Mouse (Mus musculus) layer of hippocampus, adult 9-10 months (tissue): Measurements from ENCODE around the gene Pigr.
A peak's percentile ranks its signal among the peaks of the same experiment; 100 is the strongest.

Experiments
- DNase-seq: peaks from one replicate; pipeline ENCODE4 v3.0.0; 2022; ENCODE audit warnings: low spot score

Pigr gene

DNA sequence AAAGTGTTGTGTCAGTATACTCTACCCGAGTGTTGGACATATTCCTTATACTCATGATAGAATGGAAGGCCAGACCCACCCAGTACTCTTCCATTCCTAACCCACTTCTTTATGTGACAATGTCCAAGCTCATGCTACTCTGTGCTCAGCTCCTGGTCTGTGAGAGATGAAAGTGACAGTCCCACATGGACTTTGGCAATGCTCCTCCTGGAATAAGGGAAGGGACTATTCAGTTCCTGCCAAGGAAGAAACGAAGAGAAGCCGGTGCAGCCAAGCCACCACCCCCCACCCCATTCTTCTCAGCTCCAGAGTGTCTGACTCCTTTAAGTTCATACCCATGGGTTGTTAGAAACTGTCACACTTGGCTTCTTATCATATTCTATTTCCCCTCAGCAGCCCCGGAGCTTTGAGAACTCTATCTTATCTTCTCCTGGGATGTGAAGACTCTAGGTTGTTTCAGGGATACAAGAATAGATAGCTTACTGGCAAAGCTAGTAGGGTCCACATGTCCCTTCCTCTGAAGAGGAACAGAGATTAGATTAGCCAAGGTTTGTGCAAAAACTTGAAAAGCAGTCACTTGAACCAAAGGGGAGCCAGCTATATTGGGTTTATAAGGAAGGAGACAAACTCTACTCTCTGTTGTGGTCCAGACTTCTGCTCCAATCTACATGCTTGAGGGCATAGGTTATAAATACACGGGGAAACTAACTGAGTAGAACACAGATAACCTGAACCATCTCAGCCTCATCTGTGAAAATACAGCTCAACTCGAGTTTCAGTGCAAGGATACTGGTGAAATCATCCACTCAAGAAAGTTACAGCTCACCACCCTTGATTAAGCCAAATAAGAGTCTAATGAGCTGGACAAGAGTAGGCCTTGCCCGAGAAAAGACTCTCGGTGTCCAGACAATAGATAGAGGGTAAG, 3.7 kb downstream of the Pigr start:
- no peak for DNase-seq

DNA sequence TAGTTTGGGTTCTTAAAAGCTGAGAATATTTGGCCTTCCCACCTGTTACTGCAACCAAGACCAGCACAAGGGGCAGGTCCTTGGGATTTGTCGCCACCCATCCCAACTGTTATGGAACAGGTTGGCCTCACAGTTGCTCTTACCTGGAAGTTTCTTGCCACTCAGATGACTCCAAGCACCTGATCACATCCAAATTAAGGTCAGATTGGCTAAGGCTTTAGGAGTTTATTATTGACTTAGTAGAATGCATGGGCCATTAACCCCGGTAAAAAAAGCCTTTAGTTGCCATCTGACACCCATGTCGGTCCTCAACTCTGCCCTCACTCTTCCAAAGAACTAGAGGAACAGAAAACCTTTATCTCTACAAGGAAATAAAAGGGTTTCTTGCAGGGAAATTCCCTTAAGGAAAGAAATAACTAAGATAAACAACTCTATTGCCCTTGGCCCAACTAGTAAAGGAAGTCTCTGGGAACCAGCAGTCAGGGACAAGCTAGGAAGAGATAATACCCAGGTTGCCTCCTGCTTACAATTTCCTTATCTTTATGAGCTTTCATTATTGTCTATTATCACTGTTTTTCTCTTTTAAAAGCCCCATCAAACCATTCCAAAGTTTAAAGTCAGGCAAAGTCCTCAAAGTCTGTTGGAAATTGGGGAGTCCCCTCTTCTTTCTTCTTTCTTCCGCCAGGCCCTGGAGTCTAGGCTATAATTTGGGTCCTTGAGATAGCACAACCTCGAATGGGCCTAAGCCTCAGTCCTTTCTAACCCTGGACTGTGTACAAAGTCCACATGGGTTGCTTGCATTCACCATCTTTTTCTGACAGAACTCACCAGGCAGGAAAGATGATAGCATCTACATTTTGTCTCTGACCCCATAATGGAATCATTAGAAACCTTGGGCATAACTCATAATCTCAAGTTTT, 6.0 kb downstream of the Pigr start:
- no peak for DNase-seq

- peak; percentile 11 for DNase-seq
Observed at GRCm38 (mm10) chr1:130835161-130835936, 8.9 kb downstream of the Pigr start.

DNA sequence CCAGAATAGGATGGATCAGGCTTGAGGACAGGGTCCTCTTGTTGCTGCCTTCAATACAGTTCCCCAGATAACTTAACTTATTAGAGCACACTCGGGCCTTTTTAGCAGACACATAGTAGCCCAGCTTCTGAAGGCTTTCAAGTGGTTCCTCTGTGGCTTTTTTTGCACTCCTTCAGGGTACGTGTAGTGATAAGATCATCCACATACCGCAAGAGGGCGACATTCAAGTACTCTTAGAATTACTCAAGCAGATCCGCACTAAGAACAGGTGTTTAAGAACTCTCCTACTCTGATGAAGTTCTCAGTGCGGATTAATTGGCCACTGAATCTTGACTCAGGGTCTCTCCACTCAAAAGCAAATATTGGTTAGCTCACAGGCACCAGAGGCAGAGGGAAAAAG, 11.8 kb downstream of the Pigr start:
- DNase-seq, result no peak

GRCm38 (mm10) chr1:130840599-130841379, 14.3 kb downstream of the Pigr start:
- DNase-seq, result no peak

DNA sequence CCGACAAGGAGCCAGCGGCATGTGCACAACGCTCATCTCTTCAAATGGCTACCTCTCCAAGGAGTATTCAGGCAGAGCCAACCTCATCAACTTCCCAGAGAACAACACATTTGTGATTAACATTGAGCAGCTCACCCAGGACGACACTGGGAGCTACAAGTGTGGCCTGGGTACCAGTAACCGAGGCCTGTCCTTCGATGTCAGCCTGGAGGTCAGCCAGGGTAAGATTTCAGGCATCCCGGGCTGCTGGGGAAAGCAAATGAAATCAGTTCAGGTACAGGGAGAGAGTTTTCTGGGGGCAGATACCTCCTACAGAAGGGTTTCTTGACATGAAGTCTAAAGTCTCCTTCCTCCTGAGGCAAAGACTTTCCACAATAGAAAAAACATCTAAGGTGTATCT, 15.1 kb downstream of the Pigr start:
- DNase-seq, result no peak

- no peak for DNase-seq
Observed at GRCm38 (mm10) chr1:130844516-130844915, 18.0 kb downstream of the Pigr start.

DNA sequence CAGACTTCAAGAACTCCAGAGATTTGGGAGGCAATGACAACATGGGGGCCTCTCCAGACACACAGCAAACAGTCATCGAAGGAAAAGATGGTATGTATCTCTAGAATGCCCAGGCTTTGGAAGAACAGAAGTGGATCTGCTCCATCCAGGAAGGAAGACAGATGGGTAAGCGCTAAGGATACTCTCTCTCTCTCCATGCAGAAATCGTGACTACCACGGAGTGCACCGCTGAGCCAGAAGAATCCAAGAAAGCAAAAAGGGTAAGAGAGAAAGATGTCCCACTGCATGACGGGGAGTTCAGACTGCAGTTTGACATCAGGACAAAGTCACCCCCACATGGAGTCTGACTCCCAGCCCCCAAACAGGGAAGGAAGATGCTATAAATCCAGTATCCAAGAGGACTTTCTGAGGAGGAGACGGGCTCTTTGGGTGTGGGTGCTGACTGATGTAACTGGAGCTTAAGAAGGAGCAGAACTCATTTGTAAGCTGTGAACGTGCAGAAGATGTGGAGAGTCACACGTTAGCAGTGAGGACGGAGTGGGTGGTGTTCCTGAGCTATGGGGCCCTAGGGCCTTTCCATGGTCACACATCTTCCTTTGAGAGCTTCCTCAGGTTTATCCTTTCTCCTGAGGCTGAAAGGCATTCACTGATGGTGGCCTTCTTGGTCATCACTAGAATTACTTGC, 23.2 kb downstream of the Pigr start:
- DNase-seq, result no peak

- no peak for DNase-seq
Observed at GRCm38 (mm10) chr1:130850405-130850804, 23.9 kb downstream of the Pigr start.

DNA sequence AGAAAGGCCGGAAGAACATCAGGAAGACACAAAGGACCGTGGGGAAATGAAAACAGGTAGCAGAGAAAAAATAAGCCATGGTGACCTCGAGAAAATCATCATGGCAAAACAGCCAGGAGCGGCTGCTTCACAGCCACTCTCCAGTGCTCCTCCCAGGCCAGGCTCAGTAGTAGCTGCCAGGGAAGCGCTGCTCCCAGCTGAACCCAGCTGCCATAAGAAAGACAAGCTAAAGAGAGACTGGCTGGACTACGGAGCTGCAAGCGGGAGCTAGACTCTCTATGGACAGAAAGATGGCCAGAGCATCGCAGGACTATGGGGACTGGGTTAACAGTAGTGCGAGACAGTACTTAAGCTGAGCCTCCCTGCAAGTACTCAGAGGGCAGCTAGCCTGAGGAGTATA, 28.3 kb downstream of the Pigr start:
- DNase-seq, result no peak

- no peak for DNase-seq
Observed at GRCm38 (mm10) chr1:130855723-130856122, 29.2 kb downstream of the Pigr start.

DNA sequence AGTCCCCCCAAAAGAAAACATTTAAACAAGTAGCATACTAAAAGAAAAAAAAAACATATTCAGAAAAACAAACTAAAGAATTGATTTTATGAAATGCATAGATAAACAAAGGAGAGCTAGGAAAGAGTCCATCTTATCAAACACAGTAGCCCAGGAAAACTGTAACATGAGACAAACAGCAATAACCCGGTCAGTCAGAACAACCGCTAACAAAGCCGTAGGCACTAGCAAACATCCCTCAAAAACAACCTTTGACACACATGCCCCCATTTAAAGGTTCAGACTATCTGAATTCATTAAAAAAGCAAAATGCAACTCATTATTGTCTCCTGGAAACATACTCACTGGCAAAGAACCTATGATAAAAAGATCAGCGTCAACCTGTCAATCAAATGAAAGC, 31.0 kb downstream of the Pigr start:
- no peak for DNase-seq

GRCm38 (mm10) chr1:130864238-130864637, 37.8 kb downstream of the Pigr start:
- DNase-seq, result no peak

GRCm38 (mm10) chr1:130864741-130865140, 38.3 kb downstream of the Pigr start:
- DNase-seq, result no peak

GRCm38 (mm10) chr1:130865541-130866221, 39.2 kb downstream of the Pigr start, which contains the start of gene Fcmr:
Gene Fcmr, plus strand, starts transcription at chr1:130865669.
- no peak for DNase-seq

- DNase-seq, result no peak
Observed at GRCm38 (mm10) chr1:130872912-130873311, 46.4 kb downstream of the Pigr start.

GRCm38 (mm10) chr1:130875139-130875538, 48.7 kb downstream of the Pigr start:
- DNase-seq, result peak; percentile 72

- no peak for DNase-seq
Observed at GRCm38 (mm10) chr1:130875910-130876309, 49.4 kb downstream of the Pigr start.

DNA sequence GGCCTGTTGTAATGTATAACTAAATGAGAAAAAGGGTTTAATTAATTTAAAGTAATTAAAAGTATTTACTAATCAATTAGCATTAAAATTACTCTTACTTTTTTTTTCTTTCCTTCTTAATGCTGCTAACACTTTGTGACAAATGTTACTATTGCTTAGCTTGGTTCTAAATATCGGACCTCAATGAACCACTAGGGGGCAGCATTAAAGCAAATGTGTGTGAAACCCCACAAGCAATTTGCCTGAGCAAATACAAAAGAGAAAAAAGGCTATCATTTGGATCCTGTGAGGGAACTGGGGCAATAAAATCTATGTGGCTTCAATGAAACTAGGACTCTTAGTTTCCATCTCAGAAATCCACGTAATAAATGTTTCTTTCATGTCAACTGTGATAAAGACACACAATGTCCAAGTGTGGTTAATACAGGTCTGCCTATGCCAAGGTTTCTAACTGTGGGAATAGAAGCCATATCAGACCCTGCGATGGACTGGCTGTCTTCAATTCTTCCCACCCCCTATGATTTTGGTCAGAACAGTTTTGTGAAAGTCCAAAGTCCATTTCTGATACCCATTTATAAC, 50.5 kb downstream of the Pigr start:
- peak; percentile 81 for DNase-seq
